Mouse (Mus musculus) urinary bladder, adult 2 months (tissue): ENCODE results near the gene Tnfsfm13. TPM values are rescaled to one million over a fixed set of nuclear protein-coding genes. Genes with fewer than 3 reads are reported as not detected.
"Not testable (repeated sequence)": the region's sequence is repeated elsewhere in the genome, so short reads cannot be mapped to it uniquely, and the experiment has no call there.

ENCODE experiments used
- DNase-seq: peaks from one replicate; pipeline ENCODE4 v3.0.0; 2022; ENCODE audit warnings: low spot score
- polyA plus RNA-seq: library from polyadenylated mRNA; depleted of rRNA; stranded (reverse); fragments of >200 nt; gene quantifications from 2 replicates; pipeline ENCODE4 v1.2.3, GENCODE M21; 2012; rRNA removed

The Tnfsfm13 gene
- polyA plus RNA-seq = 10.0 and 10.3 TPM in 2 replicates

- DNase-seq = peak; percentile 56
Measured at GRCm38 (mm10) chr11:69695361-69696181, at the start of gene Tnfsfm13, which contains the start of gene Tnfsf12. Tnfsfm13 (minus strand) TSS chr11:69696098. Tnfsf12 (minus strand) TSS chr11:69695849.

- DNase-seq = not testable (repeated sequence)
Measured at GRCm38 (mm10) chr11:69731408-69731807, 35.5 kb upstream of the Tnfsfm13 start.

DNA sequence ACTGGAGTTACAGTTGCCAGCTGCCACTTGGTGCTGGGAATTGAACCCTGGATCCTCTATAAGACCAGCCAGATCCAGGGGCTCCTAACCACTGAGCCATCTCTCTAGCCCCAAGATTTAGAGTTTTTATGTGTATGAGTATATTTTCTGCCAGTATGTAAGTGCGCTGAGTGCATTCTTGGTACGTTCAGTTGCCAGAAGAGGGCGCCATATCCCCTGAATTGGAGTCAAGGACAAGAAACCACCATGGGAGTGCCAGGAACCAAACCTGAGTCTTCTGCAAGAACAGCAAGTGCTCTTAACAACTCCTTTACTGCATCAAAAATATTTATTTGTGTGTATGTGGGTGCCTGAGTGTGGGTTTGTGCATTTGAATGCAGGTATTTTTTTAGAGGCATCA, 33.2 kb upstream of the Tnfsfm13 start:
- no peak for DNase-seq

DNA sequence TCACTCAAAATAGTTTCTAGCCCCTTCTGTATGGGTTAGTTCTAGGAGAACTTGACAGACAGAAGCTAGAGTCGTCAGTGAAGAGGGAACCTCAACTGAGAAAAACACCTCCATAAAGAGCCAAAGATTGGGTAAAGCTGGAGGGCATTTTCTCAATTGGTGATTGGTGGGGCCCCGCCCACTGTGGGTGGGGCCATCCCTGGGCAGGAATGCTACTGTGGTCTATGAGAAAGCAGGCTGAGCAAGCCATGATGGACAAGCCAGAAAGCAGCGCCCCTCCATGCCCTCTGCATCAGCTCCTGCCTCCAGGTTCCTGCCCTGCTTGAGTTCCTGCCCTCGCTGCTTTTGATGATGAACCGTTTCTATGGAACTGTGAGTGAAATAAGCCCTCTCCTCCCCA, 30.1 kb upstream of the Tnfsfm13 start:
- DNase-seq = no peak

DNA sequence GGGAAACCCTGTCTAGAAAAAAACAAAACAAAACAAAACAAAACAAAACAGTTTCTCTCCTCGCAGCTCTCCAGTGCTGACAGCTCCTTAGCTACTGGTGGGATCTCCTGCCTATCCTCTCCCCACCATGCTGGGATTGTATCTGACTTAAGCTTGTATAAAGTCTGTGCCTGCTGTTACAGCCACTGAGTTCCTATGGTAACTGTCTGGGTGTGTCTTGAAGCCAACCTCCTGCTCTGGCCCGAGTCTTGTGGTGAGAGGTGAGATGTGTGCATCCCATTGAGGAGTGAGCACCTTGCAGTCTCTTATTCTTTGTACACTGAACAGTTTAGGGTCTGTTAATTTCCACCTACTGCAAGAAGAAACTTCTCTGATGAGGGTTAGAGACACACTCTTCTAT, 27.2 kb upstream of the Tnfsfm13 start:
- no peak for DNase-seq

- DNase-seq = no peak
Measured at GRCm38 (mm10) chr11:69720852-69721251, 25.0 kb upstream of the Tnfsfm13 start.

GRCm38 (mm10) chr11:69719423-69719822, 23.5 kb upstream of the Tnfsfm13 start:
- no peak for DNase-seq

- DNase-seq = no peak
Measured at GRCm38 (mm10) chr11:69718661-69719060, 22.8 kb upstream of the Tnfsfm13 start.

DNA sequence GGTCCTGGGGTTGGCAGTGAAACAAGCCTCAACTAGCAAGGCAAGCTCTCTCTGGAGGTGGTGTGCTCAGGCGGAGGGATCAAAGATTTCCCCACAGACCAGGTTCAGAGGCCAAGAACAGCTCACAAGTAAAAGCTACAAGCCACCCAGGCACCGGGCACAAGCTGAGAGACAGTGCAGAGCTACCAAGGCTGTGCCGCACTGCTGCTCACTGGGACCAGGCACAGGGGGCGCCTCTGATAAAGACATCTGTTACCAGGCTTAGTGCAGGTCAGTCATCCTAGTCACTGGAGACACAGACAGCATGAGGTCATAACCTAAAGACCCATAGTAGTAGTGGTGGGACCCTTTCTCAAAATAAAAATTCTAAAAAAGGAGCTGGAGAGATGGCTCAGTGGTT, 21.1 kb upstream of the Tnfsfm13 start:
- DNase-seq = no peak

DNA sequence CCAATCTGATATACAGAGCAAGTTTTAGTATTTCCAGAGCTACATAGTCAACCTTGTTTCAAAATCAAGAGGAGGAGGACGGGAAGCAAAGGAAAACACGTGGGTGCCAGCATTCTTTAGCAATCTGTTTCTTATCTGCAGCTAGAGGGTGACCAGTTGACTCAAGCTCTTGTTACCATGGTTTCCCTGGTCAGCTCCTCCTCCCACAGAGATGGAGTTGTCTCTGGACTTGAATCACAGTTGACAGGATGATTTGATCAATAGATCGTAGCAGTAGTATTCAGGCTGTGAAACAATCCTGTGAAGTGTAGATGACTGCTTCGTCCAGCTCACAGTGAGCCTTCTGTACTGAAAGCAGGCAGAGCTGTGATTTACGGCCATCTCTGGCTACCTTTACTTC, 20.0 kb upstream of the Tnfsfm13 start:
- DNase-seq = no peak

DNA sequence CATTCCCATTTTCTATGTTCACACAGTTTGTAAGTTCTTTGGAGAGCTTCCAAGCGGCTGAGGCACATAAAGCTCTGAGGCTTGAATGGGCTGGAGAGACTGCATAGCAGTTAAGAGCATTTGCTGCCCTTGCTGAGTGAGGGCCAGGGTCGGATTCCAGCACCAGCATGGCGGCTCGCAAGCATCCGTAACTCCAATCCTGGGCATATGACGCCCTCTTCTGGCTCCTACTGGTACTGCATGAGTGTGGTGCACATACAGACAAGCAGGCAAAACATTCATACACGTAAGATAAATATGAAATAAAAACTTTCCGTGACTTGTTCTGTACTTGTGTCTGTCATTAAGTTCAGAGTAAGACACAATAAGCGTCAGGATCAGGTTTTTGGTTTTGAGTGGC, 19.6 kb upstream of the Tnfsfm13 start:
- DNase-seq = no peak

GRCm38 (mm10) chr11:69714636-69715329, 18.9 kb upstream of the Tnfsfm13 start:
- no peak for DNase-seq

GRCm38 (mm10) chr11:69712954-69713672, 17.2 kb upstream of the Tnfsfm13 start:
- DNase-seq = no peak

DNA sequence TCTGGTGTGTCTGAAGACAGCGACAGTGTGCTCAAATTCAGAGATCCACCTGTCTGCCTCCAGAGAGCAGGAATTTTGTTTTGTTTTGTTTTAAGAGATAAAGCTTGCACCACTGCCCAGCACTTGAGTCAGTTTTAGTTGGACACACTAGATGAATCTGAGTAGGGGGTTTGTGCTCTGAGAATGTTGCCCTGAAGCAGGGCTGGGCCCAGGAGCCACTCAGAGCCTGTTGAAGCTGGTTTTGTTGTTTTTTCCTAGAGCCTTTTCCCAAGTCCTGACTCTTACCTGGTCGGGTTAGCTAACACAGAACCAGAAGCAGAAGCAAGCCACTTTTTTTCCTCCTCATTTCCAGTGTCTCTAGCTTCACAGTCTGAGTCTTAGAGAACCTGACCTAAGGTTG, 15.2 kb upstream of the Tnfsfm13 start:
- no peak for DNase-seq

- DNase-seq = no peak
Measured at GRCm38 (mm10) chr11:69710470-69710869, 14.6 kb upstream of the Tnfsfm13 start.

DNA sequence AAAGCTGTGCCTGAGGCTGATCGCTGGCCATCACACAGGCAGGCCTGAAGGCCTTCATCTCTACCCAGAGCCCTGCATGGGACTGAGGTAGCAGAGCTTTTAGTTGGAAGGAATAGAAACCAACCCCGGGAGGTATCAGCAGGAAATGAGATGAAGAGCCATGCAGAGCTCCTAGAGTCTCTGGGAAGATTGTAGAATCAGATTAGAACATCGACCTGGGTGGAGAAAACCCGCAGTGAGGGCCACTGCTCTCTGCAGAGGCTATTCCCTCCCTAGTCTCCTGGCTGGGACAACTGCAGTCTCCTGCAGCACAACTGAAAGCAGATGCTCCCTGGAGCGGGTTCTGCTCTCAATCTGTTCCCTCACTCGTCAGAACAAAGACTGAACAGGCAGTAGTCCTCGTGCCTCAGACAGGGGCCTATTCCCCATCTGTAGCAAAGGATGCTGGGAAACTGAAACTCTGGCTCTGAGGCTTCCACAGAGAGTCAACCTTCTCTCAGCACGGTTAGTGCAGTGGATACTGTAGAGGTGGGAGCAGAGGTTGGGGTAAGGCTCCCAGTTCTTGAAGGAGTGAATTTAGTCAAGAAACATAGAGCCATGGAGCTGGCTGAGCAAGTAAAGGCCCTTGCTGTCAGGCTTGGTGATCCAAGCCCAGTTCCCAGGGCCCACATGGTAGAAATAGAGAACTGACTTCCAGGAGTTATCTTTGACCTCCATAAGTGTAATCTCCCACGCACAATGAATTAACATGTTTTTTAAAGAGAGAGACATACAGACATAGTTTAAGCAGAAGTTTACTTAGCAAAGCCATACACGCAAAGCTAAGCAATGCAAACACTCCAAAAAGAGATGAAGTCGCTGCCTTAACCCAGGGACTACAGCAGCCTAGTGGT, 13.9 kb upstream of the Tnfsfm13 start:
- no peak for DNase-seq

- no peak for DNase-seq
Measured at GRCm38 (mm10) chr11:69708614-69709265, 12.8 kb upstream of the Tnfsfm13 start.

DNA sequence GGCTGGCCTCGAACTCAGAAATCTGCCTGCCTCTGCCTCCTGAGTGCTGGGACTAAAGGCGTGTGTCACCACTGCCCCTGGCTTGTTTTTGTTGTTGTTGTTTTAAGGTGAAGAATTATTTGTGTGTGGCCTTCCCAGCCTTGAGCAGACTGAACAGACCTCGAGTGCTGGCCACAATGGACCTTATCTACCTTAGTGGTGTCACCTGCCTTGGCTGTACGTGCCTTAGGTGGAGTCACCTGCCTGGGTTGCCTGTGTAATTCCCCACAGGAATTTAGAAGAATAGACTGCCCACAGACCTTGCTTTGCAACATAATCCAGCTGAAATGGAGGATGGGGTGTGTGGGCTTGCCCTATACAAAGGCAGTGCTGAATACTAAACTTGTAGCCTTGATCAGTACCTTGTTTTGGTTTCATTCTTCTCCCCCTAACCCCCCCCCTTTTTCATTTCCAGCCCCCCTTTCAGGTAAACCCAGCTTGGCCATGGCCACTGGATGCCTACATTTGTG, 12.0 kb upstream of the Tnfsfm13 start:
- DNase-seq = no peak

DNA sequence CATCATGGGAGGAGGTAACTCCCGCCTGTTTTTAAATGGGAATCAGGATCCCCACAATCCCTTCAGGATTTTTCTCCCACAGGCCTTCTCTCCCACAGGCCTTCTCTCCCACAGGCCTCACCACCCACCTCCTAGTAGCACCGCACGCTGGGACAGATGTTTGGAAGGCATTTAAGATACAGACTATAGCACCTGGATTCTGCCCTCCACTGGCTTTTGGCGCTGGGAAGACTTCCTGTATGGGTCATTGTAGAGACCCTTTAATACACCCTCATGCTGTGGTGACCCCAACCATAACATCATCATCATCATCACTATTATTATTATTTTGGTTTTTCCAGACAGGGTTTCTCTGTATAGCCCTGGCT, 11.6 kb upstream of the Tnfsfm13 start:
- no peak for DNase-seq

DNA sequence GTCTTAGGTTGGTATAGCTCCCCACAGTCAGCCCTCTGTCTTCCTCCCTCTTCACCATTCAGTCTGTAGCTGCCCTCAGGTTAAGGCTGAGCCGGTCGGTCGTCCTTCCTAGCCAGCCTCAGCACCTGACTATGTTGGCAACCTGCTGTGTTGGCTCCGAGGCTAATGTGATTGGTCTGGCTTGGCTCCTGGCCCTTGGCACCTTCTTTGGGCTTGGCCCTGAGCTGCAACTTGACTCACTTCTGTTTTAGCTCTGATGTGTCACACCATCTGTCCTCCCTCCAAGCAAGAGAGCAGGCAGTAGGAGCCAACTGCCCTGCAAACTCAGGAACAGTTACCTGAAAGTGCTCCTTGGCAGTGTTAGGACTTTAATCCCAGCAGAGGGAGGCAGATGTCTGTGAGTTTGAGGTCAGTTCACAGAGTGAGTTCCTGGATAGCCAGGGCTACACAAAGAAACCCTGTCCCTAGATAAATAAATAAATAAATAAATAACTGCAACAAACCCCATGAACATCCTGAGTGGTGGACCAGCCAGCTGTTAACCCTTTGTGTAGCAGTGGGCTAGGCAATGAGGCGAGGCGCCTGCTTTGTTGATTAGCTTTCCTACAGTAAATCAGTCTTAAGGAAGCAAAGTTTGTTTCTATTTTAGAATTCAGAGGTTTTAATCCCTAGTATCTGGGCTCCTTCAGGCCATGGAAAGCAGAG, 11.0 kb upstream of the Tnfsfm13 start:
- DNase-seq = no peak
